9 mouse cellular contexts compared by ENCODE assay signal in the genomic region with DNA sequence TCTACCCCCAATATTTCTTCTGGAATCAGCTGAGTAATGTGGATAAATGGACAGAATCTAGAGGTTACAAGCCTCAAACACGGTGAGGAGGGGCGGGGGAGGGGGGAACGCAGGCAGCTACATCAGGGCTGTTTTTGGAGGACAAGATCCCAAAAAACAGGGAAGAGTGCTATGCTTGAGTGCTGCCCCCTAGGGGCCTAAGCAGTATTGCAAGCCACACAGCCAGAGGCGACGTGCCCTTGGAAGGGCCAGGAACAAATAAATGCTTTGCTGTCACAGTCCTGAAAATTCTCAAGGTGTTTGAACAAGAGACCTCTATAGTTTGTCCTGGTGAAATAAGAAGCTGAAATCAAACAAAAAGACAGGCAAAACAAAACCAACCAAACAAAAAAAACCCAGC. TPM values are rescaled to one million over a fixed set of nuclear protein-coding genes. Genes with fewer than 3 reads are reported as not detected.
DNase-seq lines count a peak whose midpoint lies in the region; ATAC-seq and TF ChIP-seq lines count a peak whose summit lies in the region.
"Had no signal": no experiment of that assay in that cellular context is flagged by ENCODE, and none has a peak within 500 bp of the region (broad histone marks: within the 10 kb centered on the region; RNA-seq: fewer than 3 reads in every experiment).

No protein-coding gene starts in this region.

- 9% methylated on average over 5 of the region's 5 CpGs for WGBS in intestine, postnatal 0 days
- 9% methylated on average over 5 of the region's 5 CpGs for WGBS in intestine, embryonic 16.5 days
- 6% methylated on average over 5 of the region's 5 CpGs for WGBS in limb, embryonic 10.5 days

- H3K4me2 ChIP-seq in intestine, postnatal 0 days (replicated peaks; ENCODE audit: low read depth), result no peak overlapping the region
- no peak overlapping the region for H3K4me2 ChIP-seq in intestine, embryonic 16.5 days (ENCODE audit: low read depth, low read length)
- H3K4me2 ChIP-seq: embryonic facial prominence, embryonic 15.5 days had no signal

- intact Hi-C loops in heart, postnatal 36 days (cut with DNase I), result loop anchor here (1.0 kb wide), 1 partner anchor 45 kb away; no protein-coding TSS in a partner anchor

- DNase-seq in ZHBTc4 (ENCODE audit: low read depth, low spot score), result peak; percentile 91
- DNase-seq in heart, postnatal 36 days, result peak; percentile 85 to 90
- DNase-seq in limb, embryonic 10.5 days (ENCODE audit: low spot score), result peak; percentile 86
- DNase-seq in retina, embryonic 14.5 days (ENCODE audit: low spot score), result peak; percentile 89
- peak; percentile 90 for DNase-seq in thymus, postnatal 4 days

- TF ChIP-seq POLR2A in cortical plate, adult 2 months (IDR thresholded peaks at IDR 0.05; ENCODE audit: extremely low read depth, insufficient read depth, low read length), result no peak

- H3K9me3 ChIP-seq in intestine, postnatal 0 days (ENCODE audit: control insufficient read depth), result no peaks in the 10 kb centered on the region
- H3K9me3 ChIP-seq in intestine, embryonic 16.5 days (ENCODE audit: control insufficient read depth, low read length), result no peaks in the 10 kb centered on the region
- H3K9me3 ChIP-seq in limb, embryonic 10.5 days (replicated peaks), result no peaks in the 10 kb centered on the region
- H3K9me3 ChIP-seq: embryonic facial prominence, embryonic 15.5 days had no signal

- no peak overlapping the region for H3K27ac ChIP-seq in intestine, postnatal 0 days (ENCODE audit: low read depth, low read length)
- no peak overlapping the region for H3K27ac ChIP-seq in intestine, embryonic 16.5 days (ENCODE audit: low read length)
- H3K27ac ChIP-seq in cortical plate, adult 2 months (ENCODE audit: insufficient read depth, low read length), result no peak overlapping the region
- no peak overlapping the region for H3K27ac ChIP-seq in limb, embryonic 10.5 days
- H3K27ac ChIP-seq: embryonic facial prominence, embryonic 15.5 days had no signal

- no peak for ATAC-seq in intestine, postnatal 0 days
- no peak for ATAC-seq in intestine, embryonic 16.5 days

- peak; percentile 90 for TF ChIP-seq CTCF in intestine, postnatal 0 days (IDR thresholded peaks at IDR 0.05; ENCODE audit: low read depth)
- peak; percentile 85 for TF ChIP-seq CTCF in cortical plate, adult 2 months (IDR thresholded peaks at IDR 0.05; ENCODE audit: extremely low read depth, insufficient read depth, low read length)

- no peak overlapping the region for H3K9ac ChIP-seq in intestine, postnatal 0 days (ENCODE audit: low read depth, low read length)
- no peak overlapping the region for H3K9ac ChIP-seq in intestine, embryonic 16.5 days (ENCODE audit: low read depth, low read length)
- H3K9ac ChIP-seq: embryonic facial prominence, embryonic 15.5 days had no signal

- H3K27me3 ChIP-seq in intestine, postnatal 0 days (replicated peaks; ENCODE audit: control insufficient read depth, insufficient read depth, low read length), result no peaks in the 10 kb centered on the region
- no peaks in the 10 kb centered on the region for H3K27me3 ChIP-seq in intestine, embryonic 16.5 days (replicated peaks; ENCODE audit: control insufficient read depth, insufficient read depth, low read length)
- H3K27me3 ChIP-seq in limb, embryonic 10.5 days (ENCODE audit: low read depth, poor library complexity, severe bottlenecking), result no peaks in the 10 kb centered on the region
- H3K27me3 ChIP-seq: embryonic facial prominence, embryonic 15.5 days had no signal

- no peaks in the 10 kb centered on the region for H3K4me1 ChIP-seq in intestine, postnatal 0 days (replicated peaks; ENCODE audit: control insufficient read depth, insufficient read depth, low read length)
- peaks cover 10% of the 10 kb centered on the region for H3K4me1 ChIP-seq in intestine, embryonic 16.5 days (ENCODE audit: control insufficient read depth, insufficient read depth, low read length)
- peaks cover 4% of the 10 kb centered on the region for H3K4me1 ChIP-seq in cortical plate, adult 2 months (ENCODE audit: control insufficient read depth, insufficient read depth, low read length)
- H3K4me1 ChIP-seq in limb, embryonic 10.5 days, result peaks cover 24% of the 10 kb centered on the region

- H3K36me3 ChIP-seq in intestine, postnatal 0 days (ENCODE audit: control insufficient read depth, insufficient read depth), result no peaks in the 10 kb centered on the region
- no peaks in the 10 kb centered on the region for H3K36me3 ChIP-seq in intestine, embryonic 16.5 days (ENCODE audit: control insufficient read depth, insufficient read depth, low read length)
- peaks cover 3% of the 10 kb centered on the region; the same call in 1 of the 2 replicates for H3K36me3 ChIP-seq in limb, embryonic 10.5 days
- H3K36me3 ChIP-seq: embryonic facial prominence, embryonic 15.5 days had no signal

- no peak overlapping the region for H3K4me3 ChIP-seq in intestine, postnatal 0 days (ENCODE audit: low read depth, low read length)
- no peak overlapping the region for H3K4me3 ChIP-seq in intestine, embryonic 16.5 days (ENCODE audit: low read length)
- no peak overlapping the region for H3K4me3 ChIP-seq in cortical plate, adult 2 months (ENCODE audit: insufficient read depth, low read length)
- H3K4me3 ChIP-seq in limb, embryonic 10.5 days, result no peak overlapping the region
- H3K4me3 ChIP-seq: embryonic facial prominence, embryonic 15.5 days had no signal

RNA-seq across cellular contexts. Expression of a gene that starts 3.6 kb away (rescaled TPM):
- polyA plus RNA-seq in intestine, postnatal 0 days (2015; fragmentation: Nextera tagmentation; extraction: Ambion mirVana), result 3,711 and 4,178 TPM in 2 replicates
- polyA plus RNA-seq in intestine, embryonic 16.5 days (2015; fragmentation: Nextera tagmentation; extraction: Ambion mirVana), result 5,222 and 5,444 TPM in 2 replicates
- polyA plus RNA-seq in cortical plate, adult 2 months (2012; rRNA removed), result 2,439 and 2,636 TPM in 2 replicates
- total RNA-seq in heart, postnatal 36 days (2021), result 100 to 1,000 TPM; 331 to 351 TPM
- polyA plus RNA-seq in limb, embryonic 10.5 days (2016; fragmentation: Nextera tagmentation; extraction: Ambion mirVana), result 5,840 and 6,698 TPM in 2 replicates

RNA-seq across cellular contexts. Expression of a gene that starts 22.8 kb away (rescaled TPM):
- polyA plus RNA-seq in intestine, postnatal 0 days (2015; fragmentation: Nextera tagmentation; extraction: Ambion mirVana), result 7.8 and 8.0 TPM in 2 replicates
- 9.2 and 9.3 TPM in 2 replicates for polyA plus RNA-seq in intestine, embryonic 16.5 days (2015; fragmentation: Nextera tagmentation; extraction: Ambion mirVana)
- polyA plus RNA-seq in cortical plate, adult 2 months (2012; rRNA removed), result 105 and 108 TPM in 2 replicates
- total RNA-seq in heart, postnatal 36 days (2021), result 10 to 100 TPM; 35.0 to 39.5 TPM
- polyA plus RNA-seq in limb, embryonic 10.5 days (2016; fragmentation: Nextera tagmentation; extraction: Ambion mirVana), result 10.9 and 12.4 TPM in 2 replicates

RNA-seq across cellular contexts. Expression of a gene that starts 32.6 kb away (rescaled TPM):
- polyA plus RNA-seq in intestine, postnatal 0 days (2015; fragmentation: Nextera tagmentation; extraction: Ambion mirVana), result 343 and 346 TPM in 2 replicates
- polyA plus RNA-seq in intestine, embryonic 16.5 days (2015; fragmentation: Nextera tagmentation; extraction: Ambion mirVana), result 393 and 415 TPM in 2 replicates
- 81.7 and 83.3 TPM in 2 replicates for polyA plus RNA-seq in cortical plate, adult 2 months (2012; rRNA removed)
- total RNA-seq in heart, postnatal 36 days (2021), result 10 to 100 TPM; 70.4 to 83.8 TPM
- 583 and 781 TPM in 2 replicates for polyA plus RNA-seq in limb, embryonic 10.5 days (2016; fragmentation: Nextera tagmentation; extraction: Ambion mirVana)
